Mouse (Mus musculus): ENCODE data around the gene Trim69. TPM values are rescaled to one million over a fixed set of nuclear protein-coding genes. Genes with fewer than 3 reads are reported as not detected.
"Not testable (repeated sequence)": the region's sequence is repeated elsewhere in the genome, so short reads cannot be mapped to it uniquely, and the experiment has no call there.

Trim69 gene
- total and polyA plus RNA-seq, 3 experiments, result not detected

GRCm38 (mm10) chr2:122210534-122211228, 50.2 kb downstream of the Trim69 start:
- DNase-seq, result no peak

- not testable (repeated sequence) for DNase-seq
These were observed 56.6 kb downstream of the Trim69 start for GRCm38 (mm10) chr2:122217075-122217474.

GRCm38 (mm10) chr2:122218234-122218633, 57.7 kb downstream of the Trim69 start:
- no peak for DNase-seq

- DNase-seq, result no peak
These were observed 60.9 kb downstream of the Trim69 start for GRCm38 (mm10) chr2:122221378-122221777.

GRCm38 (mm10) chr2:122221798-122222197, 61.3 kb downstream of the Trim69 start:
- no peak for DNase-seq

- DNase-seq, result no peak
These were observed 61.8 kb downstream of the Trim69 start for GRCm38 (mm10) chr2:122222272-122222671.

DNA sequence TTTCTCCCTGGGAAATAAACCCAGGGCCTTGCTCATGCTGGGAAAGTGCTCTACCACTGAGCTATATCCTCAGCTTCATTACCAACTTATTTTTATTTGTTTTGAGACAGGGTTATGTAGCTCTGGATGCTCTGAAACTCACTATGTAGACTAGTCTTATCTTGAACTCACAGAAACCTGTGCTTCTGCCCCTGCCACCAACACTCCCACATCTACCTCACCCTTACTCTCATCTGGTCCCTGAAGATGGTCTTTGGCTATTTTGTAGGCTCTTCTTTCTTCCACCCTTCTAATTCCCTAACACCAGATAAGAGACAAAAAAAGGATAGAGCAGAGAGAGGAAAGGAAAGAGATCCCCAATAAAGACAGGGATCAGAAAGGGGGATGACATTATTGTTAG, 63.2 kb downstream of the Trim69 start:
- DNase-seq, result no peak

Other genes starting within 250 kb of the Trim69 start
- 10 to 100 TPM; 24.8 to 30.8 TPM for gene Ctdspl2, start 204.7 kb upstream of the Trim69 start, total RNA-seq (2021)
- gene Ctdspl2, start 204.7 kb upstream of the Trim69 start, polyA plus RNA-seq (2012; rRNA removed), result 0.81 and 0.98 TPM in 2 replicates
- gene Mageb3, start 204.6 kb upstream of the Trim69 start, total RNA-seq (2021), result not detected
- 0.04 TPM in 1 of 2 replicates, not detected in the other for gene Mageb3, start 204.6 kb upstream of the Trim69 start, polyA plus RNA-seq (2012; rRNA removed)
- 10 to 100 TPM; 15.7 to 21.1 TPM for gene Eif3j1, start 132.2 kb upstream of the Trim69 start, total RNA-seq (2021)
- gene Eif3j1, start 132.2 kb upstream of the Trim69 start, polyA plus RNA-seq (2012; rRNA removed), result 6.0 and 7.8 TPM in 2 replicates
- gene Spg11, start 42.3 kb upstream of the Trim69 start, total RNA-seq (2021), result 10 to 100 TPM; 17.1 to 17.6 TPM
- gene Spg11, start 42.3 kb upstream of the Trim69 start, polyA plus RNA-seq (2012; rRNA removed), result 5.4 and 6.2 TPM in 2 replicates
- gene B2m, start 13.0 kb upstream of the Trim69 start, total RNA-seq (2021), result 1,000 to 10,000 TPM; 1,021 to 1,206 TPM
- 522 and 790 TPM in 2 replicates for gene B2m, start 13.0 kb upstream of the Trim69 start, polyA plus RNA-seq (2012; rRNA removed)
- gene Patl2, start 25.5 kb downstream of the Trim69 start, total RNA-seq (2021), result not detected
- 0.03 TPM in 1 of 2 replicates, not detected in the other for gene Patl2, start 25.5 kb downstream of the Trim69 start, polyA plus RNA-seq (2012; rRNA removed)
- gene Terb2, start 25.6 kb downstream of the Trim69 start, total RNA-seq (2021), result not detected
- not detected in 2 replicates for gene Terb2, start 25.6 kb downstream of the Trim69 start, polyA plus RNA-seq (2012; rRNA removed)
- 100 to 1,000 TPM in 1 of 2 experiments, 10 to 100 TPM in 1; 57.2 to 112 TPM for gene Sord, start 74.0 kb downstream of the Trim69 start, total RNA-seq (2021)
- 10.3 and 10.5 TPM in 2 replicates for gene Sord, start 74.0 kb downstream of the Trim69 start, polyA plus RNA-seq (2012; rRNA removed)
- under 1 TPM in 1 of 2 experiments, not detected in 1; 0.07 TPM for gene Duox2, start 137.7 kb downstream of the Trim69 start, total RNA-seq (2021)
- gene Duox2, start 137.7 kb downstream of the Trim69 start, polyA plus RNA-seq (2012; rRNA removed), result 0.04 and 0.06 TPM in 2 replicates
- not detected for gene Duoxa2, start 138.2 kb downstream of the Trim69 start, total RNA-seq (2021)
- gene Duoxa2, start 138.2 kb downstream of the Trim69 start, polyA plus RNA-seq (2012; rRNA removed), result 0.08 TPM in 1 of 2 replicates, not detected in the other
- gene Duoxa1, start 153.0 kb downstream of the Trim69 start, total RNA-seq (2021), result under 1 TPM in 1 of 2 experiments, not detected in 1; 0.31 TPM
- gene Duoxa1, start 153.0 kb downstream of the Trim69 start, polyA plus RNA-seq (2012; rRNA removed), result 0.58 and 0.97 TPM in 2 replicates
- gene Duox1, start 155.0 kb downstream of the Trim69 start, total RNA-seq (2021), result not detected
- gene Duox1, start 155.0 kb downstream of the Trim69 start, polyA plus RNA-seq (2012; rRNA removed), result 0.07 and 0.17 TPM in 2 replicates
- gene Shf, start 208.5 kb downstream of the Trim69 start, total RNA-seq (2021), result 10 to 100 TPM in 1 of 2 experiments, 1 to 10 TPM in 1; 6.0 to 13.0 TPM
- 12.3 and 15.9 TPM in 2 replicates for gene Shf, start 208.5 kb downstream of the Trim69 start, polyA plus RNA-seq (2012; rRNA removed)

All from adrenal gland, adult 2 months (tissue).